Mouse (Mus musculus) frontal cortex, postnatal 25 days (tissue): ENCODE results near the gene Fbxl17.

ENCODE experiments used
- DNase-seq, 2 experiments: peaks; one replicate each; pipeline ENCODE4 v3.0.0; 2022; ENCODE audit warnings: low spot score in 2 of 2

The Fbxl17 gene

DNA sequence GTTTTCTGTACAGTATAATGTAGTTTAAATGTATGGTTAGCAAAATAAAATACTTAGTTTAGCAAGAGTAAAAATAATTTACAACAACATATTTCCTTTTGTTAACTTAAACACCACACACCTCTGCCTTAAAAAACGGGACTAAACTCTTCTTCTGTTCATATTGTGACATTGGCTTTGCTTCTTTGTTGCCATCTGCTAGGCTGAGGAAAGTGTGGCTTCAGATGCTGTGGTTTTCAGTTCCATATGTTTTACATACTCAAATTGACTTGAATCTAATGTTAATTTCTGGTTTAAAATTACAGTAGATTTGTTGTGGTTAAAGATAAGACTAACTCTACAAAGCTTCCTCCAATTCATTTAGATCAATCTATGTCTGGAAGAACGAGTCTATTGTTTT lies 218.8 kb downstream of the Fbxl17 start:
- no peak for DNase-seq

DNA sequence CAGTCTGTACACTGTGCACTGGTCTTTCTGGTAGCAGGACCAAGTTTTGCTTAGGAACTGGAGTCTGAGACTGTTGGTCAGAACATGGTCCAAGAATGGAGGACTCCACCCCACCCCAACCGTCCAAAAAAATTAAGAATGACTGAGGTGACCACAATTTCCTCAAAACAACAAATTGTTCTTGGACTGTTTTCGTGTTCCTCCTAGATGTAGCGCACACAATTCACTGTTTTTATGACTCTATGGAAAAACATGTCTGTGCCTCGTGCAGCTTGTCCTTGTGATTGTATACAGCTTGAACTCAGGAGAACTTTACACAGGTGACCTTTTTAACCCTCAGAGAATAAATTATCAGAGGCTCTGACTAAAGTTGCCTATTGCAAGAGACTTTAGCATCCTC lies 220.7 kb downstream of the Fbxl17 start:
- DNase-seq = no peak

GRCm38 (mm10) chr17:63273353-63273752 lies 226.5 kb downstream of the Fbxl17 start:
- no peak for DNase-seq

DNA sequence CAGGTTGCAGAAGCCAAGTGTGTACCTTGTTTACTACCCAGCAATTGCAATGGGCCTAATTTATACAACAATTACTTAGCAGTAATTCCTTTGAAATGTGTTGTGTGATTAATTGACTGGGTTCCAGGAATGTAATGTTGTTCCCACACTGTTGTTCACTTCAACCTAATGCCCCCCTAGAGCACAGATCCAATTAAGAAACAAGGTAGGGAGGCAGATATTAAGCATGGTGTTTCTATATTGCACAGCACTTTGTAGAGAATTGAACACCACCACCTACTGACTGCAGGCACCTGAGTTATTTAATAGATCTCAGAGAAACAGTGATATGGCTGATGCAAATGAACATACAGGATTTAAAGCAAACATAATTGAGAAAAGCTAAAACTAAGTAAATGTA lies 226.9 kb downstream of the Fbxl17 start:
- no peak for DNase-seq

GRCm38 (mm10) chr17:63271000-63271399 lies 228.8 kb downstream of the Fbxl17 start:
- DNase-seq = no peak

DNA sequence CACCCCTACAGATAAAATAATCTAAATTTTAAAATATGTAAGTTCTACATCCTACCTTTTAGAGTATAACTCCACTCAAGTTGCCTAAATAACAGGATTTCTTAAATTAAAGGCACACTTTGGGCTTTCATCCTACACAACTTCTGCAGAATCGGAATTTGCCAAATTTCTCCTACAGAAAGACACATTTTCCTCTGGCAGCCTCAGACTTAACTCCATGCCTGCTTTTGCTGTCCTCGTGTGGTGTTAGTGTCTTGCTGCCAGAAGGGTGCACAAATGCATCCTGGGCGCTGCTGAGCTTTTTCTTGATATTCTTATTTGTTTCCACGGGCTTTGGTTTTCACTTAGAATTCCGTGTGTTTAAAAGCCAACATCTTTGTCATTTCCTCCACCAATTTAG lies 229.3 kb downstream of the Fbxl17 start:
- DNase-seq = no peak

DNA sequence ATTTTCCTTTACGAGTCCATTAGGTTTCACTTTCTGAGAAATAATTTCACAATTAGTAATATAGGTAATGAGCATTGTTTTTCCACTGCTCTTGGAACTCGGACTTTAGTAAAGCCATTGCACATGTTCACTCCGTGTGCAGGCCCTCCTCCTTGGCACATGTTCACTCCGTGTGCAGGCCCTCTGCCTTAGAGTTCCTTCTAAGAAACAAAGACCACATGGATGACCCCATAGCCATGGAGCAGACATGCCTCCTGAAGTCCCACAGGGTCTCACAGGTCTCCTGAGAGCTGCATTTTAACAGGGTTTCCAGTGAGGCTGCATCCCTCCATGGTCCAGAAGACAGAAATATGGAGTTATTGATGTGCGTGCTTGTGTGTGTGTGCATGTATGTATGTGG lies 237.1 kb downstream of the Fbxl17 start:
- no peak for DNase-seq

DNA sequence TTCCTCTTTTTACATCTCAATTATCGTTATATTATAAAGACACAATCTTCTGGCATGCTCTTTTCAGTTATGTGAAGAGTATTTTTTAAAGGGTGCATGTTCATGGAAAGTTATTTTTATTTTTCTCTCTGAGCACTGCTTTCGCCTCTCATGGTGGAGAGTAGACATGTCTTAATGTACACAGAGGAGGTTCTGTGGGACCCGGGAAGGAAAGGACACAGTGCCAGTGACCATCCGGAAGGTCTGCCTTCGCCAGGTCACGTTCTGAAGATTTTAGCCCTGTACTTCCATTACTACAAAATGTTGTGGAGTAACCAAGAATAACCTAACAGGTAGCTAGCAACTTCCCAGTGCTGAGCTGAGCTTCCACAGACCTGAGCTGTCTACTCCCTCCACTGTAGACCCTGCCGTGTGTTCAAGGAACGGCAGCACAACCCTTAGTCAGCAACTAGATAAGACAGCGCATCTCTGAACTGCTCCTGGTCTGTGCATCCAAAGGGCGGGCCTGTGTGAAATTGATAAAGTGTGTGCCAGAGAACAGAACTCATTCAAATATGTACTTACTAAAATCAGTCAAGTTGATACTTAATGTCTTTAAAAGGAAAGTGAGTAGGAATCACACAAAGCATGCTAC lies 238.2 kb downstream of the Fbxl17 start:
- no peak for DNase-seq

GRCm38 (mm10) chr17:63259091-63259490 lies 240.7 kb downstream of the Fbxl17 start:
- no peak for DNase-seq

DNA sequence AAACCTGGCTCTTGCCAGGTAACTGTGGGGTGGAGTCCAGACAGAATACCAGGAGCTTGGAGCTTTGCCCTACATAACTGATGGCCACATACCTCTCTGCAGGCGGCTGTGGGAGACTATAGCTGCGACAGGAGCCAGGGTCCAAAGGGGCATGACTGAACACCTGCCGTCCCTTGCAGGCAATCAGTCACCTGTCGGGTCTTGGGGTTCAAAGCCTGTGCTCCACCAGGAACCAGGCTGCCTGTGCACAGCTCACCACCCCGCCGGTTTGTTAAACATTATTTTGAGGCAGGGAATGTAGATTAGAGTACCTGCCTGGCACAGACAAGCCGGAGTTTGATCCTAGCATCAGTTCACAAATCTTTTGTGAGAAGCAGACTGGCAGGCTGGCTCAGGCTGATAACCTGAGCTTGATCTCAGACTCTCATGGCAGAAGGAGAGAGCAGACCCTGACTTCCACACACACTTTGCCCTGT lies 253.6 kb downstream of the Fbxl17 start:
- DNase-seq = no peak

DNA sequence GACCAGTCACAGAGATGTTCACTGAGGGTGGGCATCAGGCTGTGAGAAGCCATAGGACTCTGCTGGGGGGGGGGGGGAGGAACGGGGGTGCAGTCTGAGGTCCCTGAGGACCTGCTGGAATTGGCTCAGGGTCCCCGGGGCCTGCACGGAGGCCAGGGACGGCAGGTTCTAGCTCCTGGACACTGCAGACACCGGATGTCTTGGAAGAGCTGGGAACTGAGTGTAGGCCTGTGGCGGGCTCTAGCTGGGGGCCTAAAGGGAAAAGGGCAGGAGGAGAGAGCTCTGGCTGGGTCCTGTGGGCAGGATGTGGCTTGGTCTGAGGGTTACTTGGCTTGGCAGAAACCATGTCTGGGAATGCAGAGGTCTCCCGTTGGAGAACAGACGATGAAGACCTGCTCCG lies 254.3 kb downstream of the Fbxl17 start:
- DNase-seq = no peak

DNA sequence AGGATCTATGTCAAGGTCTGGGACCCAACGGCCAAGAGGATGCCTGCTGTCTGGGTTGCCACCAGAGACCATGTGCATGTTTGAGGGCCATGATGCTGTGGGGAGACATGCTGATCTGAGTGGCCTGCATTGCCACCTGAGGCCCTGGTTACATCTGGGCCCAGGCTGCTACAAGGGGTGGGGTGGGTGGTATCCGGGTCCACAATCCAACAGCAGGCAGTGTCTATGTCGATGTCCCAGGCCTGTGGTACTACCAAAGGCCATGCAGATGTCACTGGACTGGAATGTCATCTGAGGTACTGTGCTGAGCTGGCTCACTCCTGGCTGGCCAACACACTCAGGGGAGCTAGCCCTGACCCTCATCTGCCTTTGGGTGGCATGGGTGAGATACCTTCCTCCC lies 257.1 kb downstream of the Fbxl17 start:
- no peak for DNase-seq

- no peak for DNase-seq
Measured at GRCm38 (mm10) chr17:63240731-63241106, 259.1 kb downstream of the Fbxl17 start.

DNA sequence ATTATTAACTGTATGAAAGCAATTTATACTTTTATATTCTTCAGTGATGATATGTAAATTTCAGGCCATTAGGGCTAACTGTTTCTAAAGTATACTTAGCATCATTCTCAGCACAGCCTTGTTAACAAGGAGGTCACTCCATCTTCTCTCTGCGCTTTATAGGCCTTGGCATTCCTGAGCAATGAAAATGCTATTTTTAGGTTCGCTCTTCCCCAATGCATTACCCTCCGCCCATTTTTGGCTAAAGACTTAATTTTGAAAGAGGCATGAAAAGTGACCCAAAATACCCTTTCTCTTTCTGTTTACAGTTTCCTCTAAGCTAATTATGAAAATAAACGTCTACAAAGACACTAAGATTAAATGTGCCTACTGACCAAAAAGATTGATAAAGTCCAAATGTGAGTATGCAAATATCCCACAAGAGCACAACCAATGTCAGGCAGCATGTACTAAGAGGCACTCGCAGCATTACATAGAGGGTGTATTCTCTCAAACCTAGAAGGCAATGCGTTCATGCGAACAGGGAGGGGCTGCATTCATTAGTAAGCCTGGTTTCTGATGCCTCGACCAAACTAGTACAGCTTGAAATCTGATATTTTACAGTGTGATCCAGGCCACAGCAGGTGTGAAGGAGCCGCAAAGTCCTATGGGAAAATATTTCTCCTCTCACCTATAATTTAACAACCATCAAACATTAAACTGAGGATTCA lies 259.6 kb downstream of the Fbxl17 start:
- DNase-seq = no peak

DNA sequence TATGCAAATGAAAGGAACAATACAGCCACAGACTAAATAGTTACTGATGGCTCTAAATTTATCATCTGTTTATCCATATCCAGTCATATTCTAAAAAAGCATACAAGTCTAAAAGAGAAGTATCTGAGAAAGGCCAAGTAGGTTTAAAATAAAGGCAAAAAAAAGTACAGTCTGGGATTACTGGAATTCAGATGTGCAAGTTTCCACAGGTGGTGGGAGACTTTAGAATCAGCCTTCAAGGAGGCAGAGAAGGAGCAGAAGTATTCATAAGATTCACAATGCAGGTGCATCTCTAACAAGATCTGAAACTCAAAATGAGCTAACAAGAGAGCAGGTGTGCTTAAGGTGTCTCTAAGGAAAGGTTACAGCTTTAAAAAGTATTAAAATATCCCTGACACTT lies 263.0 kb downstream of the Fbxl17 start:
- no peak for DNase-seq

- no peak for DNase-seq
Measured at GRCm38 (mm10) chr17:63236221-63236620, 263.6 kb downstream of the Fbxl17 start.

DNA sequence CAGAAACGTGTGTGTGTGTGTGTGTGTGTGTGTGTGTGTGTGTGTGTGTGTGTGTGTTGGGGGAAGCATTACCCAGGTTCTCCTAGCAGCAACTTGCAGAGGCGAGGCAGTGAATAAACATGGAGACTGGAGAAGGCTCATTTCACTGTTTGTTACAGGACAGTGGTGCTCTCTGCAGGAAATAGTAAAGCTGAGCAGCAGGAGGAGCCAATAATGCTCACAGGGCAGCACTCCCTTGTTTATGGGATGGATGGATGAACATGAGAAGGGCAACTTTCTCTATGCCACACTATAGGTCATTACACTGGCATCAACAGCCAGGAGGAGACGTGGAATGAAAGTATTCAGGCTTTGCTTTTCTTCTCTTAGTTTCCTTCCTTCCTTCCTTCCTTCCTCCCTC lies 264.0 kb downstream of the Fbxl17 start:
- DNase-seq = no peak

DNA sequence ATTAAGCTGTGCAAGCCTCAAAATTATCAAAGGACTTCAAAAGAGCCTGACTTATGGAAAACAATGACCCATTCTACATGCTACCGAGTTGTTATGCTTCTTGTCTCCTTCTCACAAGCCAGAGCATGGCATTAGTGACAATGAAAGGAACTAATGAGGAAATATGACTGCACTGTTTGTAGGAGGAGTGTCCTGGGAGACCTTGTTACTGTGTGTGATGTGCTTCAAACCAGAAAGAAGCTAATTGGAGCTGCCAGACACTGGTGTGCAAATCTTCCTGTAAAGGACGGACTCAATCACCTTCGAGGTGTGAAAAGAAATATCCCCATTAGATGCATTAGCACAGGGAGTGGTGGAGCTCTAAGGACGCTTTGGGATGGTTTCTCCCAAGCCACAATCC lies 270.7 kb downstream of the Fbxl17 start:
- no peak for DNase-seq

DNA sequence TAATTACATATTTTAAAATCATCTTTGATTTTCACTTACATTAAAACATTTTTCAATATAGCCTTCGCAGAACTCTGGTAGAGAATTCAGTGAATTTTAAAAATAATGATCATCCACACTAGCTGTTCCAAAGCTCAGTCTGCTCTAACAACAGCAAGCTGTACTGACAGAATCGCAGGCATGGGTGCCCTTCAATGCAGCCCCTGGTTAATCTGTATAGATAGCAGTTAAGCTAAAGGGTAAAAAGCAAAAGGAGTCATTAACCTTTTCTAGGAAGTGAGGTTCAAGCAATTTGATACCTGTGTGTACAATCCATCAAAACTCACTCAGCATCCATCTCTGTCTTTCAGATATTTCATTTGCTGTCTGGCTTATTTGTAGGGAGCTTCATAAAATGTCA lies 273.4 kb downstream of the Fbxl17 start:
- DNase-seq = no peak

GRCm38 (mm10) chr17:63225959-63226358 lies 273.9 kb downstream of the Fbxl17 start:
- no peak for DNase-seq

- DNase-seq = no peak
Measured at GRCm38 (mm10) chr17:63223675-63224074, 276.1 kb downstream of the Fbxl17 start.

GRCm38 (mm10) chr17:63221632-63222031 lies 278.2 kb downstream of the Fbxl17 start:
- no peak for DNase-seq

DNA sequence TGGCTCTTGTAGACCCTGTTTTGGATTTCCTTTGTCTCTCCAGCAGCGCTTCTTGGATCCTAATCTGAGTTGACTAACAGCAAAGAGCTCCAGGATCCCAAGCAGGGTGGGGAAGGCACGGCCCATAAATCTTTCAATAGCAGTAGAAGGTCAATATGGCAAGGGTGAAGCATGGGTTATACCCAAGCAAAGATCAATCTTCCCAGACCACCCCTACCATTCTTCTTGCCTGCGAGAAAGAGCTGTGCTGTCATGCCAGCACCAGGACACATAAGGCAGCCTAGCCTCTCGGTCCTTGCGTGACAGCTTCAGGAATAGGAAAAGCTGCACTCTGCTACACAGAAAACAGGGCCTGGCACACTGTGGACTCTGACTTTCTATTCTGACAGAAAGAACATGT lies 279.0 kb downstream of the Fbxl17 start:
- no peak for DNase-seq

GRCm38 (mm10) chr17:63217016-63217415 lies 282.8 kb downstream of the Fbxl17 start:
- DNase-seq = no peak
